Mouse (Mus musculus): ENCODE results near the gene Gprin3.

DNA sequence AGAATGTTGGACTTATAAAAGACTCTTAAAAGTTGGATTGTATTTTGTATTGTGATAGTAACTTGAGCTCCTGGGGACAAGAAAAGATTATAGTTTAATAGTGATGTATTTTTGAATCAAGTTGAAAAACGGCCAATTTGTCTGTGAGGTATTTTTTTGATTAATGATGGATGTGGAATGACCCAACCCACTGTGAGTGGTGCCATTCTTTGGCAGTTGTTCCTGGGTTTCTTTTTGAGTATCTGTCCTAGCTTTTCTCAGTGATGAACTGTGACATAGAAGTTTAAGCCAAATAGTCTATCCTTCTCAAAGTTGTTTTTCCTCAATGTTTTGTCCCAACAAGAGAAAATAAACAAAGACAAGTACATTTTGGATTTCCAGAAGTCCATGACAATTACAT lies 7.0 kb upstream of the Gprin3 start:
- TF ChIP-seq POLR2A (IDR thresholded peaks at IDR 0.05; ENCODE audit: extremely low read depth, insufficient read depth, low read length) (no peak), CTCF (IDR thresholded peaks at IDR 0.05; ENCODE audit: low read depth, low read length) (no peak)

Data from liver, adult 2 months (tissue).